Mouse (Mus musculus) cerebellum, postnatal 10 days (tissue): ENCODE data around the gene Olfr1392.
A peak's percentile ranks its signal among the peaks of the same experiment; 100 is the strongest.
"Not testable (repeated sequence)": the region's sequence is repeated elsewhere in the genome, so short reads cannot be mapped to it uniquely, and the experiment has no call there.

Experiments used
- DNase-seq, 2 experiments: peaks; one replicate each; pipeline ENCODE4 v3.0.0; 2021; ENCODE audit warnings: mixed read lengths in 2 of 2

The Olfr1392 gene

DNA sequence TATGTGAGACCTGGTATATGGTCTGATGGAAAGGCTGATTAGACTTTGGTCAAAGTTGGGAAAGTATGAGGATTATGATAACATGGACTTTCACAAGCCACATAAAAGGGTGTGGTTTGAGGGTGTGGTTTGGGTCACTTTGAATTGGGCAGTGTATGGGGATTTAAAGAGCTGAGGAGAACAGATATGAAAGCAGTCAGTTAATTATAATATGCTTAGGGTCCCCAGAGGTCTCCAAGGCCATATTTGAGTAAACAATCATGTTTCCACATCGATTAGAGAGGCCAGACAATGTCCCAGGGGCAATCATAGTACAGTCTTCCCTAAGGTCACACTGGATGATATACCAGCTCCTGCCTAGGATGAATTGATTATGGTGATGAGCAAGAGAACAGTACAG lies at the start of gene Olfr1392:
TSS of gene Olfr1392 (plus strand) at position 301 of the 400 bp plus-strand sequence.
- not testable (repeated sequence) for DNase-seq

DNA sequence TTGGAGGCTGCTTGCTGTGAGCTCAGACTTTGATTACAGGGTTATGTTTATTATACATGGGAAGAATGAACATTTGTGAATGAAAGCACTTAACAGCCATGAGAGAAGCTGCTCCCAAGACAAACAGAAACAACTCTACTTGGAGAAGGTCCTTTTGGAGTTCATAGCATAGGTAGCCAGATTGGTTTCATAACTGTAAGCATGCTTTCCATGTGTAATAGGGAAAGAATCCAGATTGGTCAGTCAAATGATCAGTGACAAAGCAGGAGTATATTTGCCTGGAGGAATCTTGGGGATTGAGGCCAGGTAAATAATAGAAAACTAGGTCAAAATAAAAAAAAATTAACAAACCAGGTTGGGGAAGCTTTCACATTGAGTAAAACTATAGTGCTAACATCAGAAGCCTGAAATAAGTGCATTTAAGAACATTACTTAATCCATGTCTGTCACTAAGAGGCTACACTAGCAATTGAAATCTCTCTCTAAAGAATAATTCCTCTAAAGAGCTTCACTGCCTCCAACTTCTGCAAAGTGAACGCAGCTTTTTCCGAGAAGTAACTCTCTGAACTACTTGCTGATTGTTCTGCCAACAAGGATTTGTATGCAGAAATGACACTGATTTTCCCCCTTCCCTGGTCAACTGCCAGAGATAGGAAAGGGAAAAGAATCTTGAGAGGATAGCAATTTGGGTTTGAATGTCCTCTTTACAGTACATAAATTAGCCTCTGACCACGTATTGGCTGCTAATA lies 49.4 kb upstream of the Olfr1392 start:
- DNase-seq = no peak

- no peak for DNase-seq
Measured at GRCm38 (mm10) chr11:49236891-49237290, 48.2 kb upstream of the Olfr1392 start.

DNA sequence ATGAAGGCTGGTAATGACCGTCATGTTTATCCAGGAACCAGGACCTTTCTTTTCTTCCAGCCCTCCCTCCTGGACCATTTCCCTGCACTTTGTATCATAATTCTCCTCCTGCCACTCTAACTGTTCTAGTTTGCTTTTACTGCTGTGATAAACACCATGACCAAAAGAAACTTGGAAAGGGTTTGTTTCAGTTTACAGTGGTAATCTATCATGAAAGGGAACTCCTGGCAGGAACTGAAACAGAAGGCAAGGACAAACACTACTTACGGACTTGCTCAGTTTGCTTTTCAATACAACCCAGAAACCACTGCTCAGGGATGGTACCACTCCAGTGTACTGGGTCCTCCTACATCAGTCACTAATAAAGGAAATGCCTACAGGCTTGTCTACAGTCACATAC lies 47.5 kb upstream of the Olfr1392 start:
- DNase-seq = no peak

DNA sequence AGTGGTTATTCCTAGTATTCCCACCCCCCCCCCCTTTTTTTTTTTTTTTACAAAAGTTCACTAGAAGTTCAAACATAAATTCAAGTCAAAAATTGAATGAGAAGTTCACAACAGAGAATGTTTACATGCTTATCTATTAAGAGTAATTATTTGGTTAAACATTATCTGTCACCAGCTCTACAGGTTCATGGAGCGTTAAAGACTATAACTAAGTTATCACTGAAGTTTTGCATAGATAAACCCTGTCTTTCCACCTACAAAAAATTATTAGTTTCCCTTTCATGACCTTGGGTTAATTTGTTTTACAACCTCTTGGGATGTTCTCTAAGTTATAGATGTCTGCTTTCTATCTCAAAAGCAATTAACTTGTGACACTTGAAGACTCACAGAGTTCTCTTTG lies 44.8 kb upstream of the Olfr1392 start:
- no peak for DNase-seq

- DNase-seq = no peak
Measured at GRCm38 (mm10) chr11:49240874-49241273, 44.2 kb upstream of the Olfr1392 start.

DNA sequence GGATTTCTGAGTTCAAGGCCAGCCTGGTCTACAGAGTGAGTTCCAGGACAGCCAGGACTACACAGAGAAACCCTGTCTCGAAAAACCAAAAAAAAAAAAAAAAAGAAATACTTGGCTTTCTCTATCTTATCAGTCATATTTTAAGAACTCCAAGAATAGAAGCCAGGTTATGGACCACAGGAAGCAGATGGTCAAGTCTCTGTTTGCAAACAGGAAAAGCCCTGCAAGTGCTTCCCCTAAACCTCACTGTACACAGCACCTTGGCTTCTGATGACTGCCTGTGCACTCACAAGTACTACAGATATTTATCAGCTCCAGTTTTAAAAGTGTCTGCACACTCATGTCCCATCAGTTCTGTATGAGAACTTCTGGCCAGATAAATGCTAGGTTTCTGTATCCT lies 43.6 kb upstream of the Olfr1392 start:
- no peak for DNase-seq

- no peak for DNase-seq
Measured at GRCm38 (mm10) chr11:49242944-49243626, 42.0 kb upstream of the Olfr1392 start.

- DNase-seq = peak; percentile 92 to 94
Measured at GRCm38 (mm10) chr11:49243727-49244594, 41.1 kb upstream of the Olfr1392 start, which contains the start of gene Mgat1. Gene Mgat1, plus strand, starts transcription at chr11:49244191.

DNA sequence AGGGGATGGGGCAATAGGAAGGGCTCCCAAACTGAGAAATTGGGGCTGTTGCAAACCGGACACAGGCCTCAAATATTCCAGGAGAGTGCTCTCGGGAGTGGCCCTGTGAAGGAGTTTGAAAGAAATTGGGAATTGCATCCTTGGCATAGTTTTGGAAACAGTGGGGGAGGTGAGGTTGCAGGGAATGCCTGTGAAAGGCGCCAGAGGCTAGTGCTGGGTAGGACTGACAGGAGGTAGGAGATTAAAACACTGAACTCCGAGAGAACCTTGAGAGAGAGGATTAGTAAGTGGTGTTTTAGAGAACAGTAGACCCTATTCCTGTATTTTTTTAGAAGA lies 40.5 kb upstream of the Olfr1392 start:
- no peak for DNase-seq

- DNase-seq = peak; percentile 34 to 36
Measured at GRCm38 (mm10) chr11:49245176-49245575, 39.9 kb upstream of the Olfr1392 start.

GRCm38 (mm10) chr11:49245634-49246415 lies 39.3 kb upstream of the Olfr1392 start:
- no peak for DNase-seq

- DNase-seq = no peak
Measured at GRCm38 (mm10) chr11:49246523-49246922, 38.6 kb upstream of the Olfr1392 start.

- no peak for DNase-seq
Measured at GRCm38 (mm10) chr11:49247255-49247654, 37.8 kb upstream of the Olfr1392 start.

- DNase-seq = peak; percentile 37 to 43
Measured at GRCm38 (mm10) chr11:49248226-49248973, 36.7 kb upstream of the Olfr1392 start.

DNA sequence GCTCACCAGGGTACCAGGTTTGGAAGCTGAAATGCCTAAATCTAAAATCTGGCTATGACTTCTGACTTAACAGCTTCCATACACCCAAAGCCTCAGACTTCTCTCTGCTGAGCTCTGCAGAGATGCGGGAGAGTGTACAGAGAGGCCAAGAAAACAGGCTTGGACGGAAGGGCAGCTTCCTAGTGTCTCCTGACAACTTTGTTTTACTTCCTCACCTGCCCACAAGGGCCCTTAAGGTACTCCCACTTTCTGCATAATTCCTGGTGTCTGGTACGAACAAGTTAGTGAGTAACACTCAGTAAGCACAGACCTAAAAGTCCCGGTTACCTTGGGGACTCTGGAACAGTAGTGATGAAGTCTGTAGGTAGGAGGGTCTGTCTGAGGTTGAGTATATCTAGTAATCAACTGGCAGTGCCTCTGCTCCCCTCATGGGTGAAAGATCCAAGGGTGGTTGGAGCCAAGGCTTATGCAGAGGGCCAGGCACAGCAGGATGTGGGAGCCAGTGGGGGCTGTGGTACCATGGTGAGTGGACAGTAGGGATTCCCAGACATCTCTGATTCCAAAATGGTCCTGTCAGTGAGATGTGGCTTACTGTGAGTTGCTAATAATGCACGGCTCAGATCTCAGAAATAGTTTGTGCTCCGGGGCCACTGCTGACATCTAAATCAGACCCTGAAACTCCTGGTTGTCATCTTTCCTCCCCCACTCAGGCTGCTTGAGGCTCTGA lies 35.9 kb upstream of the Olfr1392 start:
- DNase-seq = no peak

DNA sequence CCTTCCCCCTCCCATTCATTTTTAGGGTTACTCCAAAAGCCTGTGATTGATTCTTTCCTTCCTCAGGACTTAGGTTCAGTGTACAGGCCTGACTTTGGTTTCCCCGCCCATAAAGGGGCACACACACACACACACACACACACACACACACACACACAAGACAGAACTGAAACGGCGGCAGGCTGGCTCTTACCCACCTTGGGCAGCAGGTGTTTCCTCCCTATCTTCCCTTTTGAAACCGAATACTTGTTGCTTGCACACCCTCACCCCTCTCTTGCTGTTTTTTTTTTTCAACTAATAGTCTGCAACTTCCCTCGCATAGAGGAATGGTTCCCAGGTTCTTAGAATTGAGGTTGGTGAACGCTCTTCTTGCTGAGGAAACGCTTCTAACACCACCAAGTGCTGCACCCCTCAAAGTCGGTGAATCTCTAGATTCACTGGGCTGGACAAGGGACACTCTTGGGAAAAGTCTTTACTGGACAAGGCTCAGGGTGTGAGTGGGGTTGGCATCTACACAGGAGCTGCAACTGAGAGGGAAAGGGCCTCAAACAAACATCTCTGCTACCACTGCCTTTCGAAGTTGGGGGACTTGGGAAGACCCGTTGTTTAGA lies 35.2 kb upstream of the Olfr1392 start:
- no peak for DNase-seq

DNA sequence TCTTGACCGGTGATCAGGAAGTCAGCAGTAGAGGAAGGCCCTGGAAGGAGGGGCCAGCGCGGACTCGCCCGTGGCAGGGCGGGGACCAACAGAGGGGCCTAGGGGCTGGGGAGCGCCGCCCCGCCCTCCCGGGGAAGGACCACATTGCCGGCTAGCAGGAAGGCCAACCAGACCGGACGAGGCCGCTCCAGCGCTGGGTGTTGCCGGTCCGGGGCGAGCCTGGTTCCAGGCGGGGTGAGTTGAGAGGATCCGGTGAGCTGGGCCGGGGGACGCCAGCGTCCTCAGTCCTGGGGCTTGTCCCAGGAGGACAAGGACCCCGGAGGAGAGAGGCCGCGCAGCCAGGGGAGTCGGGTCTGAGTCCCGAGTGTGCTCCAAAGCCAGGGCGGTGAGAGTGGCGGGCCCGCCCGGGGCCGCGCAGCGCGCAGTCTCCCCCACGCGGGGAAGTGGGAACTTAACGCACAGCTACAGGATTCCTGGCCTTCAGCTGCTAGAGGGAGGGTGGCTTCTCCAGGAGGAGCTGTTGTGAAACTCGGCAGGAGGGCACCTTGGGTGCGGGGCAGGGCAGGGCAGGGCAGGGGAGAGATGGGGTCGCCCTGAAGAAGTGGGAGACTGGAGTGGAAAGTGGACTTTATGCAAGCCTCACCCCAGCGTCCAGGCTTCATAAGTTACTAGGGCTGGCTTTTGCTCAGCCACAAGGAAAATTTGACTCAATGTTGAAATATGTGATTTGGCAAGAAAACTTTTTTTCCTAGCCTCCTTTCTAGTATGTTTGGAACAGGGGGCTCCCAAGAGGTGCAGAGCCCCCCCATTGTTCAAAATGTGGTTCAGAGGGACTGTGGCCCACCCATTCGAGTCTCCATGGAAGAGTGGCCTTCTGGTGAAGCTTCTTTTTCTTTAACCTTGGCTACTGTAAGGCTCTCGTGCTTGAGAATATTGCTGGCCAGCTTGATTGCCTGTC lies 34.4 kb upstream of the Olfr1392 start:
- peak; percentile 72 to 82 for DNase-seq

- DNase-seq = no peak
Measured at GRCm38 (mm10) chr11:49251380-49251761, 33.7 kb upstream of the Olfr1392 start.
